Mouse (Mus musculus) heart, adult 9 months (tissue): ENCODE measurements around the gene Map3k5.

Experiments used
- DNase-seq, 2 experiments: peaks; one replicate each; pipeline ENCODE4 v3.0.0; 2022; ENCODE audit warnings: low spot score in 2 of 2

Gene Map3k5

DNA sequence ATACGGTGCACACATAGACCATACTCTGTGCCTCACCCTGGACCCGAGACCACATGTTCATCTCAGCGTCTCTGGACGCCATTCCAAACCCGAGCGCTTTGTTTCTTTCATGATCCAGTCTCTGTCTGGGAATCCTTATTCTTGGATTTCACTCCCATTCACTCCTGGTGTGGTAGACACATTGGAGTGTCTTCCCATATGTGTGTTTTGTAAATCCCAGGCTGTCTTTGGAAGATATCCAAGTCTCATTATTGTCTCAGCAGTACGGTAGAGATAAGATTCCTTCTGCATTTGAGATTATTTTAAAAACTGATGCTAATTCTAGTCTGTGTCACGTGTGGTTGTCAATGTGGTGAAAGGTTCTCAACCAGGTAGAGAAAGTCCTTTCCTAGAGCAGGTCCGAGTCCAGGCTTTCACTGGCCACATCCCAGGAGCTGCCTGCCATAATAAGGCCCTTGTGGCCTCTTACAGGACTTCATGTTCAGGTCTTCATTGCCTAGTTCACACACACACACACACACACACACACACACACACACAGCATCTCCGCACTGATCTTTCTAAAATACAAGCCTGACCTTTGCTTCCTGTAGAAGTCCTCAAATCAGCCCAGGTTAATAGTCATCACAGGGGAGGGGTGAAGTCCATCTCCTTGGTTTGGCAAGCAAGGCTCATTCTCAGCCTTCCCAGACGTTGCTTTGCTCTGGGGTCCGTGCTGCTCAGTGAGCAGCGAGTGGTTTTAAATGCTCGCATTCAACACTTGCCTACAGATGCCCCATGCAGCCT is 122.8 kb downstream of the Map3k5 start:
- peak in 1 of 2 experiments; percentile 32 for DNase-seq

DNA sequence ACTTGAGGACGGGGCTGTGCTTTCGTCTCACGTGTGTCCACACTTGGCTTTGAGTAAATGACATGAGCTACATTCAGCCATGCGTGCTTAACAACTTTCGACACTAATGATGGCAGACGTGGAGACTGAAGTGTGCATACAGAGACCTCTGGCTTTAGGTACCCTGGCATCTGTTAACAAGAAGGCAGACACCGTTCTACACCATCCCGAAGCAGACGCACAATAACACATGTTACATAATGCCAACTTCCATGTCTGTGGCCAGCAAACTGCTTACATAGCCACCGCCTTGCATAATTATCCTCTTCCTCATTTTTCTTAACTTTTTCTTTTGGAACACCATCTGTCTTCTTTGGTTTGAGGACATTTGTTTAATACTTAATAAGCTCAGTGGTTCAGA is 123.8 kb downstream of the Map3k5 start:
- DNase-seq, result no peak

DNA sequence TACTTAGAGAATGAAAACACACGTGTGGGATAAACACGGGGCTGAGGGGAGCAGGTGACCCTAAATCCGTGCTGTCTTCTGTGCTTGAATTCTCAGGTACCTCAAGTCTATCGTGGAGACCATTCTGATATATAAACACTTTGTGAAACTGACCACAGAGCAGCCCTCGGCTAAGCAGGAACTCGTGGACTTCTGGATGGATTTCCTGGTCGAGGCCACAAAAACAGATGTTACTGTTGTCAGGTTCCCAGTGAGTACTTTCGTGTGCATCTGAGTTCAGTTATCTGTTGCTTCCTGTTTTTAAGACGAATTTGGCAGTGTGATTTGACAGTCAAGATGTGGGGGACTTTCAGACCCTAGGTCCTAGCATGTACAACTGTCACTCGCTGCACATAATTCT is 124.6 kb downstream of the Map3k5 start:
- DNase-seq, result peak in 1 of 2 experiments; percentile 65

DNA sequence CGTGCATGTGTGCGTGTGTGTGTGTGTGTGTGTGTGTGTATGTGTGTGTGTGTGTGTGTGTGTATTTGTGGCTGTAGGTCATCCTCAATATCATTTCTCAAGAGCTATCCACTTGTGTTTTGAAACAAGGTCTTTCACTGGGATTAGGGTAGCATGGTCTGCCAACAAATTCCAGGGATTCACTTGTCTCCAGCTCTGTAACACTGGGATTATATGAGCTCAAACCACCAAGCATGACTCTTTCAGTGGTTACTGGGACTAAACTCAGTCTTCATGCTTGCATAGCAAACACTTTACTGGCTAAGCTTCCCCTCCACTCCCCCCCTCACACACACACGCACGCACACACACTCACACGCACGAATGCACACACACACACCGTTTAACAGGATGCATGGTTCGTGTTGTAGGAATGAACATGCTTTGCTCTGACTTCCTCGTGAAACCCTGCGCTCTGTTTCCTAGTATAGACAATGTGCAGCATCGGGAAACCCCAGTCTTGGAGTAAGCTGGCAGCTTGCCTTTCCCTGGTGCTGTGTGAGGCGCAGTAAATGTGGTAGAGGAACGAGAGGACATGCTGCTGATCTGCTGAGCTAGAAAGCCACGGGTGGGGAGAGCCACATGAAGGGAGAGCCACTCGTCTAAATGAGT is 126.2 kb downstream of the Map3k5 start:
- no peak for DNase-seq

DNA sequence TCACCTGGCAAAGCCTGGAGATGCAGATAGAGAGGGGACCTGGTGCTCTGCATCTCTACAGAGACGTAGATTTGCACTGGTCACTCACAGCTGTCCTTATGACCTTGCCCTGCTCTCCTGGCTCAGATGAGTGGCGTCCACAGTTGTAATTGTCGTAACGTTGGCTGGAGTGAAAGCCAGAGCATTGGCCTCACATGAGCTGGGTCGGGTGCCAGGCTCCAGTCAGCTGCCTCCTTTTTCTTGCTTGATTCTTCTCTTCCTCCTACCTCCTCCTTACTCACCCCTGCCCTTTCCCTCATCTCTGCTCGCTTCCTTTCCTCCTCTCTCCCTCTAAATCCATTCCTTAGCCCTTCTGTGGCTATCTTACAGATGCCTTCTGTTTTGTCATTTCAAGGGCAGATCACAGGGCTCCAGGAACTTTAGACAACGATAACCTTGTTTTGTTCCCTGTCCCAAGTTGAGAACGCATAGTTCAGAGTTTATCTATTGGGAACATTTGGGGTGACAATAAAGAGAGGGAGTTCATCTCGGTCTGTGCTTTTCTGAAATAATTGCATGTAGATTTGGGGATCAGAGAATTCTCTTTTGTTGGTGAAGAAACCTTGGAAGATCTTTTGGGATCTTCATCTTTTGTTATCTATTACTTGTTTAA is 130.4 kb downstream of the Map3k5 start:
- peak in 1 of 2 experiments; percentile 42 for DNase-seq

DNA sequence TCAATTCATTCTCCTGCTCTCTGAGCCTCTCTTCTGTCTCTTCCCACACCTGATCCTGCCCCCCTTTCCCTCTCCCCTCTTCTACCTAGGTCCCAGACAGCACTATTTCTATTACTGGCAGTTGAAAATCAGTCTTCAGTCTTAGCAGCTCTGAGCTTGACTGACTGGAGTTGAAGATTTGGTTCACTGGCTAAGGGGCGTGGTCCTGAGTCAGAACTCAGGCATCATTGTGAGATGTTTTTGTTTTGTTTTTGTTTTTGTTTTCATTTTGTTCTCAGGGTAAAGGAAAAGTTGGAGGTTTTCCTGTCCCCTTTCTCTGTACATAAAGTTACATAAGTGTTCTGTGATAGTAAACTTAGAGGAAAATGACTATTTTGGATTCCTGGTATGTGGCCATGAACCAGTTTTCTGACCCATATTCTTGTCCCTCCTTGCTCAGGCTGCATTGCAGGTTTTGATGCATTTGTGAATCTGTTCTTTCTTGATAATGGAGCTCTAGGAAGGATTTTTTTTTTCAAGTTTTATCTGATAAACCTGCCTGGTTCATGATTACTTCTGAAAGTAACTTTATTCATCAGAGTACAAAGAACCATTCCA is 131.9 kb downstream of the Map3k5 start:
- DNase-seq, result no peak

DNA sequence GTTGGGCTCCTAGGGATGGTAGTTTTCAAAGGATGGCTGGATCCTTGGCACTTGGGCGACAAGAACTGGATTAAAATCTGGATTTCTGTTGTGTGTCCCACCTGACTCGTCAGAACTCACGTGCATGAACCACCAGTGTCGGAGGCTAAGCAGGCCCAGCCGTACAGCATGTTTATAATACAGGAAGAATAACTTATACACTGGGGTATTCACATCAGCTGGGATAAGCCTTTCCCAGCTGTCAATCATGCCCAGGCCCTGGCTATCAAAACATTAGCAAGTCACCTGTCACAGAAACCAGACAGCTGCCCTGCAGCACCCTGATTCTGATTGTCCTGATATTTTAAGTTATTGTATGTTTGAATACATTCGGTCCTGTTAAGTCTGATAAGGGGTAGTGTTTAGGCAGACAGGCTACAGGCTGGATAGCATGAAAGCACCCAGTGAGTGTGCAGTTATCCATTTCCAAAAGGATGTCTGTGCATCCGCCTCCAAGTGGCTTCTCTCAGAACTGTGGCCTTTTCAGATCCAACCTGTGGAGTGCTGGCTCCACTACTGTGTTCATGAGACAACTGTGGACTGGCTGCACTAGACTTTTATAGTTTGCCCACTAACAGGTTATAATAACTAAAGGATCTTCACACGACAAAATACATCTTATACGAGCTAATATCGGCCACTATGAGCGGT is 135.6 kb downstream of the Map3k5 start:
- DNase-seq, result no peak

DNA sequence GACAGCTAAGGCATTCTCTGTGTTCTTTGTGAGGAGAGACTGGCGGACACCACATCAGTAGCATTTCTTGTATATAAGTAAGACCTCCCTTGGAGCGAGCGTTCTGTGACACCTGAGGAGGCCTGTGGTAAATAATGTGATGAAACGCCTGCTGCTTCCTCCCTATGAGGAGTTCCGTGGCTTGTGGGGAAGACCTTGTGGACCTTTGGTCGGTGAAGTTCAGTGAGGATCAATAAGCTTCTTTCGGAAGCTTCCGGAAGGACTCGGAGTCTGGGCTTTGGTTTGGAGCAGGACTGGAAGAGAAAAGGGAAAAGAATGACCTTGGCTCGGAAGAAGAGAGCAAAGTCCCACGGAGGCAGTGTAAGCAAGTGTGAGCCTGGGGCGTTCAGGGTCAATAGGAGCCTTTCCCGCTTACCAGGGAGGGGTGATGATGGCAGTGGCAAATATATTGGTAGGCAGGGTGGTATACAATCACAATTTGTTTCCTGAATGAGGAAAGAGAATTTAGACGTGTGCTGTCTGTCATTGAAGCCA is 136.4 kb downstream of the Map3k5 start:
- DNase-seq, result no peak

DNA sequence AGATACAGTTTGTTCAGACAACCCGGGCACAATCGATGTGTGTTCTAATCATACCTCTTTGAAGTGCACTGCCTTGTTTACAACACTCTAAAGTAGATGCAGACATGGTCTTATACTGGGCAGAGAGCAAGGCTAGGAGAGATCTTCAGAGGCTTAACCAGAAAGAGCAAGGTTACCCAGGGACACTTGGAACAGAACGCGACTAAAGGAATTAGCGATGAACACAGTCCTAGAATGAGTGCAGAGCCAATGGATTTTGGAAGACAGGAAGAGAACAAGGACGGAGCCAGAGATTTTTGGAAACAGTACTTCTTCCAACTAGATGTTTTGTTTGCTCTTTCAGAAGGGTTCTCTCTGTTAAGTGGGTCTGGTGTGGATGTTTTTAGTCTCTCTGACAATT is 137.4 kb downstream of the Map3k5 start:
- peak; percentile 61 to 64 for DNase-seq

DNA sequence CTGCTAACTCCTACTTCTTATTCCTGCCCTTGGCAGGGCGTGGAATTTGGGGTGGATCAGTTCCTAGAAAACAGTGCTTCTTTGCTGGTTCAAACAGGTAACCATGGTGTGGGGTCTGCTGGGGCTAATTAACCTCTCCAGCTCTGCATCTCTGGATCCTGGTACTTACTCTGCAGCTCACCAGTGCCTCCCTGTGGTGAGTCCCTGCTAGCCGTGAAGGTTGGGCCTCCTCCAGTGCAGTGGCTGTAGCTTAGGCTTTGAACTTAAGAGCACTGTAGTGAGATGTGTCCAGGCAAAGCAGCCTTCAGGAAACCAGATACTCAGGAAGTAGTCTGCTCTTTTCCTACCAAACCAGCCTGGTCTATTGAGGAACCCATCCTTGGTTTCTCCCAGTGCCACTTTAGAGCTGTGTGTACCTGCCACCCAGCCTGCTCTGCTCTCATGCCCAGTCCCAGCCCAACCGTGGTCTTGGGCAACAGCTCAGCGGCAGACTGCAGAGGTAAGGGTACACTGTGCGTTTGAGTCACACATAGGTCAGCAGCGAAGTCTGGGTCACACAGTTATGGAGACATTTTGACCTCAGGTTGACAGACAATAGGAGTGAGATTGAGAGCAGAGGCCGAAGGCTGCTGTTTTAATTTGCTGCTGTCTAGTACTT is 139.1 kb downstream of the Map3k5 start:
- peak; percentile 39 to 71 for DNase-seq

DNA sequence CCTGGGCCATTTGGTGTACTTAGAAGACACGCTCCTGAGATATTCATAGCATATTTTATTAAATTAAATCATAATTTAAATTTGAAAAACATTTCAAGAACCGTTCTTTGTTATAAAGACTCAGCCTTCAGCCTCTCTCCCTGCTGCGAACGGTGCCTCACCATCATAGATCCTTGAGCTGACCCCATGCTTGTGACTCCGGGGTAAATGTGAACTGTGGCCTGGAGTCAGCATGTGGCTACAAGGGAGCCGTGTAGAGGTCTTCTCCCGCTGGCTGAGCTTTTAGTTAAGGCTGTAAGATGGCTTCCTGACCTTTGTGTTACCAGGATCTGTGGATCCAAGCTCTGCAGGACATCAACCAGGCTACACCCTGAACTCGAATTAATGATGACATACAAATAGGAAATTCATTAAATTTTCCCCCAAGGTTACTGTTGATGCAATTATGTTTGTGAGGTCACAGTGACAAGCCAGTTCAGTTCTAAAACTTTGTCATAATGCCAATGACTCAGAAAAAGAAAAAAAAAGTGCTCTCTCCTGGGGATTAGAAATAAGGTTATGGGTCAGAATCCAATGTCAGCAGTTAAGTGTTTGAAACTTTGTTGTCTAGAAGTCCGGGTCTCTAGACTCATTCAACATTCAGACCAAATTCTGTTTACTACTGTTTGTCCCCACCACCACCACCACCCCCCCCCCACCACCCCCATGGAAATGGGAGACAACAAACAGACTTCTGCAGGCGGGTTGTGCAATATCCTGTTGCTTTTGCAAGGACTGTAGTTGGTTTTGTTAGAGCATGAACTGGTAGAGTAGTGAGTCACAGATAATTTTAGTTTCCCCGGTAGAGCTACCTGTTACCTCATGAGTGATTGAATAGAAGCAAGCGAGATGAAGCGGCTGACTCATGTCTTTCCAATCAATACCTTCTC is 142.5 kb downstream of the Map3k5 start:
- peak; percentile 48 for DNase-seq

DNA sequence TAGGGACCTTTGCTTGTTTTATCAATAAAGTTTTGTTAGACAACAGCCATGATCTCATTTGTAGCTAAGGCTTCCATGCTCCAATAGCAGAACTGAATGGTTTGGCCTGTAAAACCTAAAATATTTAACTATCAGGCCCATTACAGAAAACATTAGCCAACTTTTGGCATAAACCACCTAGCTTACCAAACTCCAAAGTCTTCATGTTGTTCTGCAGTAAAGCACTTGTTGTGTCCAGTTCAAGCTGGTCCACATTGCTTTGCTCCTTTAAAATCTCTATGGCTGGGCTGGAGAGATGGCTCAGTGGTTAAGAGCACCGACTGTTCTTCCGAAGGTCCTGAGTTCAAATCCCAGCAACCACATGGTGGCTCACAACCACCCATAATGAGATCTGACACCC is 144.1 kb downstream of the Map3k5 start:
- no peak for DNase-seq

DNA sequence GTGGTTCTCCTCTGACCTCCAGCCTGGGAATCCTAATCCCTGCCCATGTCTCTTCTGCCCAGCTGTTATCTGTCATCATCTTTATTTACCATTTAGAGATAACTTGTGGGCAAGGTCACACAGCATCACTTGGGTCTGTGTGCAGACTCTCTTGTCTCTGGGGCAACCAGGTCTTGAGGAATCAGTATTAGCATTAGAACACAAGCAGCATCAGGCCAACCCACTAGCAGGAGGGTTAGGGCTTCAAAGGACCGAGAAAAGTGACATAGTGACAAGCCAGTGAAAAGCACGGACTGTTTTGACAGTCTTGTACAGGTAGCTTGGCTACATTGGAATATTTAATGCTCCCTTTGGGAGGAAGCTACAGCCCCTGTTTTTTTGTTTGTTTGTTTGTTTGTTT is 153.6 kb downstream of the Map3k5 start:
- DNase-seq, result no peak

DNA sequence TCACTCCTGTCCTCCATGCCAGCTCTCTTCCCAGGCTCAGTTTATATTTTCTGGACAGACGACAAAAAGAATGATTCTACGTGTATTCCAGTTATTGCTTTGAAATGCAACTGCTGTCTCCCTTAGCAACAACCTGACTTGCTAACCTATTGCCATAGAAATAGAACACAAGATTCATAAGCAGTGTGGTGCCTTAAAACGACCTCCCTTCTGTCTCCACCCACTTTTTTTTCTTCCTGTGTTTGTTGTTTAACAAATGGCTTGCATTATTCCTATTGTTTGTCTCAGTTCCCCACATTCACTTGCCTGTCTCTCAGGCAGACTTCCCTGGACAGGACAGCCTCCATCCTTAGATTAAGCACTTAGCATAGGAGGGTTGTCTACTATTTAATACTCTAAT is 154.8 kb downstream of the Map3k5 start:
- DNase-seq, result no peak

DNA sequence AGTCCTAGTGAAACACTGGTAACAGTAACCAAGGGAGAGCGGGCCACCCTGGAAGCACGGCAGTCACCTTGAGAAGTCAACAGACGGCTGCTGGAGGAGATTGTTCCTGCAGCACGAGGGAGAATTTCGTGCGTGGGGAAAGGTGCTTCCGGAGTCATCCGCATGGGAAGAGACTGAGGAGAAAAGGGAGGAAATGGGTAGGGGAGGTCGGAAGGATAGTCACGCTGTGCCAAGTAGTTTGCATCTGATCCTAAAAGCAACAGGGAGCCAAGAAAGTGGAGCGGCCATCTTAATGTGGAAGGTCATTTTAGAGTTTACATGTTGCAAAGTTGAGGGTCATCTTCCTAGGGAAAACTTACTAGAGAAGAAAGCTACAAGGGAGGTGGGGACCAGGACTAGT is 155.9 kb downstream of the Map3k5 start:
- no peak for DNase-seq

DNA sequence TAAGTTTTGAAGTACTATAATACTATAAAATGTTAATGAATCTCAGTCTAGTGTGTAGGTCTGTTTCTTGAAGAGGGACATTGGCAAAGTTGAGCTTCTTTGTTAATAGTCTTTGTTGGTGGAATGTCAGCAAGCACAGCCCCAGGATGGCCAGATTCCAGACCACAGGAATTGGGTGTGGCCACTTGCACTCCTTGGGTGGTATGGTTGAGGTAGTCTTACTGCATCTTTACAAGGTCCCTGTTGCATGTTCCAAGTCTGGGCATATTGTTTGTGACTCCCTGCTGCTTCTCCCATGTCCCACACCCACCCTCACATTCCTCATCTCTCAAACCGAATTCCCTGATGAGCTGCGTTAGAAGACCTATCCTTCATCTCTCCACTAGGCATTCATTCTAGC is 157.1 kb downstream of the Map3k5 start:
- no peak for DNase-seq

DNA sequence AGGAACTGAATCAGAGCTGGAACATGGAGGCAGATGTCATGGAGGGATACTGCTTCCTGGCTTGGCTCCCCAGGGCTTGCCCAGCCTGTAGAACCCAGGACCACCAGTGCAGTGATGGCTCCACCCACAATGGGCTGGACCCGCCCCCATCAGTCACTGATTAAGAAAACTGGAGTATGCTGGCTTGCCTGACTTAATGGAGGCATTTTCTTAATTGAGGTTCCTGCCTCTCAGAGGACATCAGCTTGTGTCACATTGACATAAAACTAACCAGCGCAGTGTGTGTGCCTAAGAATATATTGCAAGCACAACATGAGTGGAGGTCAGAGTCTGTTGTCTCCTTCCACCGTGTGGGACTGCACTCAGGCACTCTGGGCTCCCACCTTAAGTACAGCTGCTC is 158.1 kb downstream of the Map3k5 start:
- no peak for DNase-seq

DNA sequence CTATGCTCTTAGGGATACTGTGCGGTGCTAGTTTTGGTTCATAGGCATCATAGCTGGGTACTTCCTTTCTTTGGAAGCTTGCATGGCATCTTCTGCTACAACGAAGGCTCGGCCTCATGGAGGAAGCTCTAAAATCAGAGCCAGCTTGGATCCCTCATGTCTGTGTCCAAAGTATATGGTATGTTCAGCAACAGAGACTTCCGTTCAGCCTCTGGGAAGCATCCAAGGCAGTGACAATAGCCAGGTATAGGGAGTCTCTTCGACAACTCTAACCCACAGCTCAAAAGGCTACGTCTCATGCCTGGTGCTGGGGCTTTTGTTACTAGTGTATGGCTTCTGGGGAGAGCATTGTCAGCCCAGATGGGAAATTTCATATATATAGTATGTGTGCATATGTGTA is 167.2 kb downstream of the Map3k5 start:
- DNase-seq, result no peak

DNA sequence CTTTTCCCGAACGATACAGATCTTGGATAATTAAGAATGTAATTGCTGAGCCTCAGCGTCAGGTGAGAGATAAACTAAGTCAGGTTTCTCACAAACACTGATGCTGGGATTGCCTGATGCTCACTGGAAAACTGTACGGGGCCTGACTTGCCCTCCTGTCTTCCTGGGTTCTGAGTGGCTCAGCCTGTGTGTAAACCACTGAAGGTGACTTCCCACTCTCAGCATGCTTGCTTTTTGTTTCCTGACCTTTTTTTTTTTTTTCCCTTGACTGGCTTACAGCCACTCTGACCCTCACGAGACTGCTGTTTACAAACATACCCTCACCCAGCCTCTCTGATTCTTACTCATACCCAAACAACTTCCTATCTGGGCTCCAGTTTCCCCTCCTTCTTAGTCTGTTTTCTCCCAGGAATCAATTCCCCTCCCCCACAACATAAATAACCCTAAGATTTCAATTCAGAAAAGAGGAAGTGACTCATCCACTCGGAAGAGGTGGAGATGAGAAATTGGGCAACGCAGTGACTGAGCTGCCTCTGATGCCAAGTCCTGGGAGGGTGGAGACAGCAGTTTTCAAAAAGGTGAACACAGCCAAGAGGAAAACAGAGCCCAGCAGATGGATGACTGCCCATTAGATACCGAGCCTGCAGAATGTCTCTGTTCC is 170.1 kb downstream of the Map3k5 start:
- DNase-seq, result peak; percentile 94 to 95

DNA sequence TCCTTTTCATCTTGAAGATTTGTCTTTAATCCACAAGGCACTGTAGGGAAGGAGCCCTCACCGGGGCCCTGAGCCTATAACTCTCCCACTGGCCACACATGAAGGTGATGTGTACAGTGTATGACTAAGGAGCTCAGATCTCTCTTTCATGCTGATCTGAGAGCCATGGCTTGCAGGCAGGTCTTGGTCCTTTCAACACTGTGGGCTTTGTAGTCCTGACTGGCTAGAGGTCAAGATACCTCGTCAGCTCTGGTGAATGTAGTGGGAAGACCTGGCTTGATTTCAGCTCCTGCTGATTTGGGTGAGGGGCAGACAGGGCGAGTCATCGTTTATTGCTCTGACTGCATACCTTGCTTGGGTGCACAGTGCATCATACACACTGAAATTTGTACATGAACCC is 171.3 kb downstream of the Map3k5 start:
- DNase-seq, result no peak
